ENCODE assay signal across 1 mouse cellular context in the genomic region with DNA sequence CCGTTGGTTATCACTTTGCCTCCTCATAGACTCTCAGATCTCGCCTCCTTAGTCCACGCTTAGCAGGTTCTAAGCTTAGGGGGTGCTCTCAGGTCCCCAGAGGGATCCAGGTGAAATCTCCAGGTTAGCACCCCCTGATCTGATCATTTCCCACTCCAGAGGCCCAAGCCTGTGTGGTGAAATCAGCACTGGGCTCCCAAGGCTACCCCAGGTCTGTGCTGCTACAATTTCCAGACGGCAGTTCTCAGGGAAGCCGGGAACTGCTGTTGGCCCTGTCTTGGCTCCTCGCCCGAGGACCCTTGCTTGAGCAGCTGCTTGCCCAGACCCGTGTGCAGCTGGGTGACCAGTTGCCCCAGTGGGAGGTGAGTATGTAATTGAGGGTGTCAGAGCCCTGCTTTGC.
TF ChIP-seq lines count a peak whose summit lies in the region.

No protein-coding gene starts in this region.

TF ChIP-seq in MEL, 35 proteins besides CTCF, POLR2A, EP300 and RAD21:
- TF ChIP-seq UBTF (IDR thresholded peaks at IDR 0.05; ENCODE audit: borderline replicate concordance, insufficient read depth, low read depth, low read length) (no peak), ZNF384 (IDR thresholded peaks at IDR 0.05; ENCODE audit: low read depth, low read length) (no peak), ZKSCAN1 (IDR thresholded peaks at IDR 0.05; ENCODE audit: low read depth, low read length) (no peak), TCF12 (IDR thresholded peaks at IDR 0.05; ENCODE audit: low read depth, low read length) (no peak), POLR2AphosphoS2 (IDR thresholded peaks at IDR 0.05; ENCODE audit: low read length) (no peak)
